Mouse (Mus musculus) brain, adult 10 weeks (tissue): ENCODE measurements around the gene Tex11. TPM values are rescaled to one million over a fixed set of nuclear protein-coding genes. Genes with fewer than 3 reads are reported as not detected.

Experiments
- polyA plus RNA-seq: library from polyadenylated mRNA; stranded (reverse); fragments of 350-450 nt; fragmentation: Illumina TruSeq; extraction: RNeasy Lipid Tissue Mini Kit (QIAGEN cat#74804); gene quantifications from one replicate; pipeline ENCODE4 v1.2.3, GENCODE M21; 2015; ENCODE audit warnings: low read depth, low replicate concordance

Tex11 gene
- not detected for polyA plus RNA-seq

DNA sequence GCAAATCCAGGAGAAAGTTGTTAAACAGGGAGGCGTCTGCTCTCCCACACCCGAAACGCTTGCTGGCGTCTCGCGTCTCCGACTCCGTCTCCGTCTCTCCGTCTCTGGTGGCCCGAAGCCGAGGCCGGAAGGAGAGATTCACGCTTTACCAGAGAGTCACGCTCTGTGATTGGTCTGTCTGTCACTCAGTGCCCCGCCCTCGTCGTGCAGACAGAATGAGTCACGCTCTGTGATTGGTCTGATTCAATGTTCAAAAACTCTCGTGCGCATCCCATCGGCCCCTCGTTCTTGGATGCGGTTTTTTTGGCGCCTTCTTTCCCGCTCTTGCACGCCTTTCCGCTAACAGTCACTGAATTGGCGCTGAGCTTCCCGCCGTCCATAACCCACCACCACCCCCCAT is at the start of gene Tex11:
Tex11 (minus strand) TSS at position 127 of the 400 bp plus-strand sequence.

GRCm38 (mm10) chrX:101085920-101086319 is 26.5 kb upstream of the Tex11 start, which contains the start of gene Slc7a3:
Gene Slc7a3, minus strand, starts transcription at chrX:101086020.

Other genes with a start within 250 kb of the Tex11 start
- gene Slc7a3, start 26.4 kb upstream of the Tex11 start, polyA plus RNA-seq, result 10.7 TPM
- gene Snx12, start 162.9 kb upstream of the Tex11 start, polyA plus RNA-seq, result 57.6 TPM
- 14.7 TPM for gene Foxo4, start 194.9 kb upstream of the Tex11 start, polyA plus RNA-seq
- gene Gm614, start 204.3 kb upstream of the Tex11 start, polyA plus RNA-seq, result not detected
- gene Il2rg, start 208.6 kb upstream of the Tex11 start, polyA plus RNA-seq, result 1.2 TPM
- gene Gm20489, start 209.4 kb upstream of the Tex11 start, polyA plus RNA-seq, result not detected
- 25.8 TPM for gene Med12, start 214.4 kb upstream of the Tex11 start, polyA plus RNA-seq
- 33.2 TPM for gene Nlgn3, start 239.5 kb upstream of the Tex11 start, polyA plus RNA-seq